Mouse (Mus musculus): ENCODE measurements around the gene Foxp2.

Gene Foxp2

GRCm38 (mm10) chr6:14901183-14901970, at the start of gene Foxp2:
Foxp2 (plus strand) TSS chr6:14901349.
- in situ Hi-C loops (cut with MboI; ENCODE audit: unreplicated experiment in 2 of 2): no loop called here

- in situ Hi-C loops (cut with MboI; ENCODE audit: unreplicated experiment in 2 of 2): no loop called here
These were observed 15.9 kb upstream of the Foxp2 start for GRCm38 (mm10) chr6:14885199-14885598.

GRCm38 (mm10) chr6:14897028-14897427, 4.1 kb upstream of the Foxp2 start:
- in situ Hi-C loops (cut with MboI; ENCODE audit: unreplicated experiment in 2 of 2): no loop called here

GRCm38 (mm10) chr6:14898096-14898855, 2.9 kb upstream of the Foxp2 start:
- in situ Hi-C loops (cut with MboI; ENCODE audit: unreplicated experiment in 2 of 2): no loop called here

GRCm38 (mm10) chr6:14899021-14899610, 2.0 kb upstream of the Foxp2 start:
- in situ Hi-C loops (cut with MboI; ENCODE audit: unreplicated experiment in 2 of 2): no loop called here

- in situ Hi-C loops (cut with MboI; ENCODE audit: unreplicated experiment in 2 of 2): no loop called here
These were observed 1.1 kb upstream of the Foxp2 start for GRCm38 (mm10) chr6:14899936-14900578.

- in situ Hi-C loops (cut with MboI; ENCODE audit: unreplicated experiment in 2 of 2): no loop called here
These were observed 549 bp upstream of the Foxp2 start for GRCm38 (mm10) chr6:14900579-14901021.

GRCm38 (mm10) chr6:14901971-14902670, 972 bp downstream of the Foxp2 start:
- in situ Hi-C loops (cut with MboI; ENCODE audit: unreplicated experiment in 2 of 2): no loop called here

GRCm38 (mm10) chr6:14903271-14903965, 2.3 kb downstream of the Foxp2 start:
- in situ Hi-C loops (cut with MboI; ENCODE audit: unreplicated experiment in 2 of 2): no loop called here

- in situ Hi-C loops (cut with MboI; ENCODE audit: unreplicated experiment in 2 of 2): no loop called here
These were observed 13.9 kb downstream of the Foxp2 start for GRCm38 (mm10) chr6:14915066-14915465.

- in situ Hi-C loops (cut with MboI; ENCODE audit: unreplicated experiment in 2 of 2): no loop called here
These were observed 21.6 kb downstream of the Foxp2 start for GRCm38 (mm10) chr6:14922704-14923103.

GRCm38 (mm10) chr6:14924976-14925489, 23.9 kb downstream of the Foxp2 start:
- in situ Hi-C loops (cut with MboI; ENCODE audit: unreplicated experiment in 2 of 2): no loop called here

GRCm38 (mm10) chr6:14951060-14951459, 49.9 kb downstream of the Foxp2 start:
- in situ Hi-C loops (cut with MboI; ENCODE audit: unreplicated experiment in 2 of 2): no loop called here

- in situ Hi-C loops (cut with MboI; ENCODE audit: unreplicated experiment in 2 of 2): no loop called here
These were observed 51.6 kb downstream of the Foxp2 start for GRCm38 (mm10) chr6:14952731-14953130.

GRCm38 (mm10) chr6:14977042-14977441, 75.9 kb downstream of the Foxp2 start:
- in situ Hi-C loops (cut with MboI; ENCODE audit: unreplicated experiment in 2 of 2): no loop called here

GRCm38 (mm10) chr6:14978201-14978600, 77.1 kb downstream of the Foxp2 start:
- in situ Hi-C loops (cut with MboI; ENCODE audit: unreplicated experiment in 2 of 2): no loop called here

- in situ Hi-C loops (cut with MboI; ENCODE audit: unreplicated experiment in 2 of 2): no loop called here
These were observed 107.0 kb downstream of the Foxp2 start for GRCm38 (mm10) chr6:15008113-15008512.

GRCm38 (mm10) chr6:15028488-15028887, 127.3 kb downstream of the Foxp2 start:
- in situ Hi-C loops (cut with MboI; ENCODE audit: unreplicated experiment in 2 of 2): no loop called here

GRCm38 (mm10) chr6:15029446-15030125, 128.4 kb downstream of the Foxp2 start:
- in situ Hi-C loops (cut with MboI; ENCODE audit: unreplicated experiment in 2 of 2): no loop called here

All from v-Abl transformed pro-B cells (cell line).